Mouse (Mus musculus) megakaryocyte, adult 5-6 weeks (primary cell): ENCODE data around the gene Agtpbp1. TPM values are rescaled to one million over a fixed set of nuclear protein-coding genes. Genes with fewer than 3 reads are reported as not detected.
"Not testable (repeated sequence)": the region's sequence is repeated elsewhere in the genome, so short reads cannot be mapped to it uniquely, and the experiment has no call there.

ENCODE experiments used
- ATAC-seq: 2 replicates; pipeline ENCODE4 v1.8.0; 2016; ENCODE audit warnings: mild to moderate bottlenecking, inconsistent platforms; ENCODE audit not compliant: poor library complexity, severe bottlenecking
- total RNA-seq, 2 experiments: library from RNA; stranded (forward) in 1 of 2; stranded (reverse) in 1 of 2; fragments of 153-499, 151-499 nt in 1 of 2; fragments of 221-1000, 200-1000 nt in 1 of 2; gene quantifications; 2 replicates each; pipeline versions ENCODE4 v1.2.3 to v1.2.4; 2015 to 2017

Gene Agtpbp1
- 64.5 and 71.4 TPM in 2 replicates for total RNA-seq (2015)
- 73.0 and 106 TPM in 2 replicates for total RNA-seq (2017)

GRCm38 (mm10) chr13:59584947-59585647 is at the start of gene Agtpbp1, which contains the start of gene Naa35:
Agtpbp1 (minus strand) TSS chr13:59585227.
Naa35 (plus strand) TSS chr13:59585259.
- peak; percentile 97 for ATAC-seq

GRCm38 (mm10) chr13:59634637-59635036 is 49.6 kb upstream of the Agtpbp1 start:
- no peak for ATAC-seq

- no peak for ATAC-seq
Observed at GRCm38 (mm10) chr13:59626739-59627138, 41.7 kb upstream of the Agtpbp1 start.

GRCm38 (mm10) chr13:59624903-59625302 is 39.9 kb upstream of the Agtpbp1 start:
- ATAC-seq, result no peak

- no peak for ATAC-seq
Observed at GRCm38 (mm10) chr13:59624389-59624788, 39.4 kb upstream of the Agtpbp1 start.

GRCm38 (mm10) chr13:59621643-59622489 is 36.8 kb upstream of the Agtpbp1 start:
- ATAC-seq, result no peak

- no peak for ATAC-seq
Observed at GRCm38 (mm10) chr13:59618463-59618862, 33.4 kb upstream of the Agtpbp1 start.

GRCm38 (mm10) chr13:59615554-59615953 is 30.5 kb upstream of the Agtpbp1 start:
- ATAC-seq, result no peak

- no peak for ATAC-seq
Observed at GRCm38 (mm10) chr13:59615152-59615551, 30.1 kb upstream of the Agtpbp1 start.

- no peak for ATAC-seq
Observed at GRCm38 (mm10) chr13:59613868-59614267, 28.8 kb upstream of the Agtpbp1 start.

- no peak for ATAC-seq
Observed at GRCm38 (mm10) chr13:59610437-59610836, 25.4 kb upstream of the Agtpbp1 start.

GRCm38 (mm10) chr13:59609885-59610284 is 24.9 kb upstream of the Agtpbp1 start:
- no peak for ATAC-seq

GRCm38 (mm10) chr13:59605221-59605922 is 20.3 kb upstream of the Agtpbp1 start:
- no peak for ATAC-seq

GRCm38 (mm10) chr13:59604511-59604910 is 19.5 kb upstream of the Agtpbp1 start:
- no peak for ATAC-seq

- ATAC-seq, result no peak
Observed at GRCm38 (mm10) chr13:59603096-59603495, 18.1 kb upstream of the Agtpbp1 start.

- no peak for ATAC-seq
Observed at GRCm38 (mm10) chr13:59592630-59593029, 7.6 kb upstream of the Agtpbp1 start.

GRCm38 (mm10) chr13:59592058-59592457 is 7.0 kb upstream of the Agtpbp1 start:
- not testable (repeated sequence) for ATAC-seq

- ATAC-seq, result no peak
Observed at GRCm38 (mm10) chr13:59590691-59591090, 5.7 kb upstream of the Agtpbp1 start.

GRCm38 (mm10) chr13:59589672-59590071 is 4.6 kb upstream of the Agtpbp1 start:
- ATAC-seq, result no peak

GRCm38 (mm10) chr13:59587201-59587600 is 2.2 kb upstream of the Agtpbp1 start:
- ATAC-seq, result no peak

- ATAC-seq, result peak; percentile 20; the same call in 1 of the 2 replicates
Observed at GRCm38 (mm10) chr13:59585648-59586005, 600 bp upstream of the Agtpbp1 start.
